Mouse (Mus musculus) brain, embryonic 18.5 days (tissue): Measurements from ENCODE around the gene Zfp948.

Experiments
- DNase-seq: peaks from one replicate; pipeline ENCODE4 v3.0.0-alpha.2; 2012; ENCODE audit warnings: low read depth, low spot score

The Zfp948 gene

DNA sequence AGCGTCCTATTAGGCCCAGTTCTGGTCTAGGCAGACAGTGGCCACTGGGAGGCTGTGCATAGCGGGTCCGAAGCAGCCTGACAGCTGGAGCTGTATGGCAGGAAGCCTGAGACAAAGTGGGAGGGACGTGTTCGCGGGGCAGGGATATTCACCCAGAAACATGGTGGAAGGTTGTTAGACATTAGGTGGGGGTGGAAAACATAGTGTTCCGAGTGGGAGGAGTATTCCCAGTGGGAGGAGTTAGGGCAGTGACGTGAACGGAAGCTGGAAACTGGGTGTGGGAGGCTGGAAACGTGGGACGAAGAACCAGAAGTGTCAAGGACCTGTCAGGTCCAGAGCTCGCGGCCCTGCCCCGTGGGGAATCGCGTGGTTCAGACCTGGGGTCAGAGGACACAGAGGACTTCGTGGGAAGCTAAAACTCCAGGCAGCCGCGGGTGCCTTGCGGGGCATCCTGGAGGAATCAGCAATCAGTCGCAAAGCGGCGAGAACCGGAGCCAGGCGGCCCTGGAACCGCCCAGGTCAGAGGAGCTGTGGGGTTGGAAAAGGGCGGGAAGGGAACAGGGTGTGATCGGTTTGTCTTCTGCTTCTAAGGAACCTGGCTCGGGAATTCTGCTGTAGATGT lies at the start of gene Zfp948:
Gene Zfp948, plus strand, starts transcription at position 281 of the 622 bp plus-strand sequence.
- peak; percentile 83 for DNase-seq

DNA sequence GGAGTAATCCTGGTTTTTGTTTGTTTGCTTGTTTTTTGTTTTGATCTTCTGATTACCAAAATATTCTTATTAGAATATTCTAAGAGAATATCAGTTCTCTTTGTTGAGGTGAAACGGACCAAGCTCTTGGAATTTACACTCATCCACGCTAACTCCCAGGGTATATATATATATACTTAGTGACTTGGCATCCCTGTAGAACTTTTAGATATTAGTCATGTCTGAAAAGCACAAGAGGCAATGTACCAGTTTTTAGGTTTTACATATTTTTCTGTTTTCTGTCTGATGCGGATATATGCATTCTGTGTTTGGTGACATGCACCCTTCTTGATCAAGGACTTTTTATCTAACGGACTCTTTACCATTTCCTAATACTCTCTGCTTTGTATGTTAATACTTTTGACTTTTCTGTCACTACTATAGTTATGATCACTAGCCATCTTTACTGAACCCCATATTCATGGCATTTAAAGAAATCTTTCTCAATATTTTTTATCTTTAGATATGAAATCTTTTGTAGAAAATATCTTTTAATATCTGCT lies 49.6 kb upstream of the Zfp948 start:
- no peak for DNase-seq

DNA sequence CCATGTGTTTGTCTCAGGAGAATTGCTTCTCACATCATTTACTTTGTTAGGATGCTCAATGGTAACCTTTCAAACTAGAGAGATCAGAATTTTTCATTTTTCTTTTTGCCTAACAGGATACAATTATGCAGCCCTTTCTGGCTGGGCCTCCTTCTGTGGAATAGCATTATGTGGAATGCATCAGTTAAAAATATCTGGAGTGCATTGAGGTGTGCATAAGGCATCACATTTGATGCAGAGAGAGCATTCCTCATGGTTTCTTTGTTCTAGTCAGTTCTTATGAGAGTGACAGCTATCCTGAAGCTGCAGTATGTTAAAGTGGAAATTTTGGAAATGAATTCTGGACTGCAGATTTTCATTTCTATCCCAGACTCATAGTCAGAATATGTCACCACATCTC lies 40.5 kb upstream of the Zfp948 start:
- no peak for DNase-seq

DNA sequence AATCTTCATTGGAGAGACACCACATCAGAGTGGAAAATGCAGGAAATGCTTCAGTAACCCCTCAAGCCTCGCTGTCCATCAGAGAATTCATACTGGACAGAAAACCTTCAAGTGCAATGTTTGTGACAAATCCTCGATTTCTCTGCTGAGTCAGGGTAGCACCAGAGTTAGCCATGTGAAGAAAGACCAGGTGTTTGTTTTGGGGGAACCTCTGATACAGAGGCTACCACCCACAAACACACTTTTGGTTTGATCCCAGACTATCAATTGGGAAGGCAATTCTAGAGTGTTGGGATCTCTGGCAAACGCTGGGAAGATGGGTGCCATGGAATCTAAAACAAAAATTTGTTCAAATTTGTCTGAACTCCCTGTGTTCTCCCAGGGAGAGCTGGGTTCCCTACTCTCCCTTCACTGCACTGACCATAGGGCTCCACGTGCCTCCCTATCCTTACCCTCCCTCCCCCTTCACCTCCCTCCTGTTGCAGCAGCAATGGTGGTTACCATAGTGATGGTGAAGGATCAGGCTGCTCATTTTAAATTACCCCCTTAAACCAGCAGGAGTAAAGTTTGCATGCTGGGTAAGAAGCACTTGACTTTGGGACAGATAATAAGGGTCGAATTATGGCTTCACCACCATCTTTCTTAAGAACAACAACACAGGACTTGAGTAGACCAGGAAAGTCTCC lies 36.0 kb upstream of the Zfp948 start:
- no peak for DNase-seq

DNA sequence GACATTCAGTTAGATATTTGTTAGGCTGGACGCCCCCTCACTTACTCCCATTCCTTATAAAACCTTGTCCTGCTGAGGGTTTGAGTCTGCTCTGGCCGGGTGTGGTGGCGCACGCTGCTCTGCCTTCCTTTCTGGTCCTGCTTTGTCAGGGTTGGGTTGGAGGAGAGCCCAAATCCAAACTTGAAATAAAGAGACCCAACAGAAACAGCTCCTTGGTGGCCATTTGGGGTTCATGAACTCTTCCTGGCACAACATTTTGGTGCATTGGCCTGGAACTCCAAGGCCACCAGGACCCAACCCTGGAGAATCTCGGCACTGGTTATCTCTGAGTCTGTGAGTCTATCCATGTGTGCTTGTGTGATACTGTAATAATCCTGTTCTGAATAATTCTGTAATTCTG lies 35.2 kb upstream of the Zfp948 start:
- no peak for DNase-seq

DNA sequence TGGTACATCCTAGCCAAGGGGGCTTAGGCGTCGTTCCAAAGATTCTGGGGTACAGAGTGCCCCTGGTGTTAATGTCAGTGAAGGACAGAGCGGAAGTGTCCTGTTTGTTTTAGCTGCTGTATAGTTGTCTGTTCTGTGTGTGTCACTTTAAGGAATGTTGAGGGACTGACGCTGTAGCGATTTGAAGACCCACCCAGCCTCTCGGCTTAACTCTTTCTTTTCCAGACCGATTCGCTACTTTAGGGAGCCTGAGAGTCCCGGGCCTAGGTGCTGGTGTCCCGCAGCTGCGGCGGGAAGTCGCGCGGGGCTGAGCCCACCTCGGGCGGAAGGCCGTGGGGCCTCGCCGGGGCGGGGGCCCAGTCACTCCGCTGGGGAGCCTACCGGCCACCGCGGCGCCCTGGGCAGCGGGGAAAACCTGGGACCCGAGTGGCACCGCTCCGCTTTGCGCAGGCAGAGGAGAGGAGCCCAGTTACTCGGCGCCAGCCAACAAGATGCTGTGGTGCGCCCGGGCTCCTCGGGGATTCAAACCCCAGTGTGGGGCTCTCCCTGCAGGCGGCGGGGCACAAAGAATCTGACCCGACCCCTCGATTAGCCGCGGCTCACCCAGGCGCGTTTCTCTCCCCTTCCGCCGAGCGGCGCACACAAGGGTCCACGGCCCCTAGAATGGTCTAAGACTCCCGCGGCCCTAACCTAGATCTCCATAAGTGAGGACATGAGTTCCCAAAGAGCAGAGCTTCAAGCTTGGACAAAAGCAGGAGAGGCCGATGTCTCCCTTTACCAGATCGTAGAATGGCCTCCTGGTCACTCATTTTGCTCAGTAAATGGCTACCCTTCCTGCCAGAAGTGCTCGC lies 34.5 kb upstream of the Zfp948 start:
- peak; percentile 79 for DNase-seq

DNA sequence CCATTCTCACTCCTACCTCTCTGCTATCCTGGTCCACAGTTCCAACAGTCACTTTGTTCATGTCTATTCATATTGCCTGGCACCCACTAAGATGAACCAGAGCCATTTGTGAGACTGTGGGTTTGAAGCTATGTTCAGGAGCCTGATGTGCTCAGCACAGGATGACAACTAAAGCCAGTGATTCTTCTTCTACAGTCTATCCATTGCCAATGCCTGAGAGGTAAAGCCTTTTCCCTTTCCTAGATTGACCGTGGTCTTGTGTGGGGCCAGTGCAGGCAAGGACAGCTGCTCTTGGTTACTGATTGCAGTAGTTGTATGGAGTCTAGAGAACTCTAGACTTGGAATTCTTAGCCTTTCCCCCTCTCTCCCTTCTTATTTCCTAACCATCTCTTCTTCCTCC lies 32.8 kb upstream of the Zfp948 start:
- DNase-seq: no peak

DNA sequence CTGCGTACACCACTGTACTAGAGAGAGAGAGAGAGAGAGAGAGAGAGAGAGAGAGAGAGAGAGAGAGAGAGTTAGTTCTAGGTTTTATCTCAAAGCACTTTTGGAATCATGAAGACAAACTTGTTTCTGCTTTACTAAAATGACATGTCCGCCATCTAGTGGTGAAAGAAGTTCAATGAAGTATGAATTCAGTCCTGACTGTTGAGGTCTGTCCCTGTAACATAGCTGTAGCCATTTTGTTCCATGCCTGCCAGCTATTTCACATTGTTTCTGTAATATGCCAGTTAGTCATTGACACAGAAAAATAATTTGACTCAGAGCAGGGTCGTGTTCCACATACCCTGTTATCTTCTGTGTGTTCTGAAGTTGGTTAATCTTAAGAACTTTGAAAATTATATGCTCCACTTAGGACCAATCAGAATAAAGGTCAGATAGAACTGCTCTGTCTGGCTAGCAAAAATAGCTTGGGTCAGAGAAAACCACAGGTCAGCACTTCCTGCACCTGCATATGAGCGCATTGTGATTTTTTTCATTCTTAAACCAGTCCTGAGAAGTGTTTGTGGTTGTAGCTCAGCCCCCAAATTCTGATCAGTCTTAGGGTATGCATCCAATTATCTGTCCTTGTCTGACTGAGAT lies 32.2 kb upstream of the Zfp948 start:
- peak; percentile 70 for DNase-seq

DNA sequence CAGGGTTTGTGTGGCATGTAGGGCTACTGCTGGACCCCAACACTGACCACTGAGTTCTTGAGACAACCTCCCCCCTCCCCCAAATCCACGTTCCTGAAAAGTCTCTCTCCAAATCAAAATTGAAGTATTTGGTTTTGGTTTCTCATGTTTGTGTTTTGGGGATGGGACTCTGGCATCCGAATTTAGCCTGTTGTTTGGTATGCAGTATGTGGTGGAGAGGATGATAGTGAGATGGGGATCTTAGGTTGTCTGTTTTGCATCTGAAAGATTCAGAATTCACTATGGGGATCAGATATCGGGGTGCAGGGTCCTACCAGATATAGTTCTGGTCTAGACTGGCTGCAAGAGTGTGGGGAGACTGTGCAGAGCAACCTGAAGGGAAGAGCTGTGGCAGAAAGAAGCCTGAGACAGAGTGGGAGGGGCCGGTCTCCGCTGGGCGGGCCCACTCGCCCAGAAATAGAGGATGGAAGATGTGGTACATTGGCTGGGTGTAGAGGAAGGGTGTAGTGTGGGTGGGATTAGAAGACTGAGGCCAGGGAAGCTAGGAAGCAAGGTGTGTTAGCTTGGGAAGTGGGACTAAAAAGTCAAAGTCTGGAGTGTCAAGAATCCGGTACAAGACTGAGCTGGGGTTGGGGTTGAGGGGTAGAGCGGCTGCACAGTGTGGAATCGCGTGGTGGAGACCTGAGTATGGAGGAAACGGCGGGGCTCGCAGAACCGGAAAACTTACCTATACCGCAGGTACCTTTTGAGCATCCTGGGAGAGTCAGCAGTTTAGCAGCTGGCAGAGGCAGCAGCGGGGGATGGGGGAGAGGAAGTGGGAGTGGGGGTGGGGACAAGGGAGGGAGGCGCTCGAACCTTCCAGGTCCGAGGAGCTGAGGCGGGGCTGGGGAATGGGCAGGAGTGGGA lies 31.5 kb upstream of the Zfp948 start, which contains the start of gene Zfp52:
Gene Zfp52, plus strand, starts transcription at position 444 of the 906 bp plus-strand sequence.
- DNase-seq: no peak

DNA sequence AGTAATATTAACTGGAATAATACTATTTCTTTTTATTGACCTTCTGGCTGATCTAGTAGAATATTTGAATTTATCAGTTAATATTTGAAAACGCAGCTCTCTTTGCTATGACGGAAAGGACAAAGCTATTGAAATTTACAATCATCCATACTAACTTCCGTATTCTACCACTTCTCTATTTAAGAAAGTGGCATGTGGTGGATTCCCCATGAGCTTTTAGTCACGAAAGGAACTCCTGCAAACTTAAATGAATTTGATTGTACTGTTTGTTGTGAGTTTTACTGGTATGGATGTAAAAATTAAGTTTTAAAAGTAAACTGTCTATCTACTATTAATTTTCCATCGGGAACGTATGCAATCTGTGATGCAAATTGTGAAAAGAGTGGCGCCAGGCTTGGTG lies 30.7 kb upstream of the Zfp948 start:
- DNase-seq: no peak

DNA sequence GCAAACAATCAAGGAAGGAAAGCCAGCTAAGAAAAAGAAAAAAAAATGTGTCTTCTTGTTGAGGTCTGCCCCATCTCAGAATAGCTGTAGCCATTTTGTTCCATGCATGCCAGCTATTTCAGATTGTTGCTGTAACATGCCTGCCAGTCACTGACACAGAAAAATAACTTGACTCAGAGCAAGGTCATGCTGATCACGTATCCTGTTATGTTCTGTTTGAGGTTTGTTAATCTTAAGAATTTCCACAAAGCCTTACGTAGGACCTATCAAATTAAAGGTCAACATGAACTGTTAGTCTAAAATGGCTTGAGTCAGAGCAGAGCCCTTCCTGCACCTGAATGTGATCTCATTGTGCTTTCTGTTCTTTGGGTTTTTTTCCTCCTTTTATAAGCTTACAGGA lies 30.1 kb upstream of the Zfp948 start:
- DNase-seq: no peak

DNA sequence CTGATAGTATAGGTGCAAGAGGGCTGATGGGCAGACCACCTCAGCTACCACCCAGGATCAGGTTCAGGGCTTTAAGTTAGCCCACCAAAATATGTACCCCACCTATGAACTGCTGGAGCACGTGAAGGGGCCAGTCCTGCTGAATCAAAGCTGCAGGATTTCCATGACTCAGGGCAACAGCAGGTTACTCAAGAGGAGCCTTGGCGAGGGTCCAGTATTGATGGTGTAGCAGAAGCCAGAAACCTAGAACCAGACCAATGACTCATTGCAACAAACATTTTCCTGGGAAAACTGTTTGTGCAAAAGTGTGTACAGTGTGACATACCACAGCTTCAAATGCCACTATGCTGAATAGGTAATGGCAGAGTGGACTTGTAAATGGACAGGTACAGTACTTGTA lies 9.0 kb upstream of the Zfp948 start:
- no peak for DNase-seq

DNA sequence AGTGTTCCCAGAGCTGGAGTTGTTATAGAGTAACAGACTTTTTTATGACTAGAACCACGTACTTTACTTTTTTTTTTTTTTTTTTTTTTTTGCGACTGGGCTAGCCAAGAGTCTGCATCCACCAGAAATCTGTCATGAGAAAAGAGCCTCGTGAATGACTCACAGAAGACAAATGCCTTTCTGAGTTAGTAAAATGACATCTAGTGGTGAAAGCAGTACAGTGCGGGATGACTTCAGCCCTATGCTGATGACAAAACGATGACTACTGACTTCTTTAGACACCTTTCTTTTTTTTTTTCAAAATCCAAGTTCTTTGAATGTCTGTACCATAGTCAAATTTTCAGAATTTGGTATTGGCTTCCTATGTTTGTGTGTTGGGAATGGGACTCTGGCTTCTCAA lies 588 bp upstream of the Zfp948 start:
- DNase-seq: peak; percentile 67

DNA sequence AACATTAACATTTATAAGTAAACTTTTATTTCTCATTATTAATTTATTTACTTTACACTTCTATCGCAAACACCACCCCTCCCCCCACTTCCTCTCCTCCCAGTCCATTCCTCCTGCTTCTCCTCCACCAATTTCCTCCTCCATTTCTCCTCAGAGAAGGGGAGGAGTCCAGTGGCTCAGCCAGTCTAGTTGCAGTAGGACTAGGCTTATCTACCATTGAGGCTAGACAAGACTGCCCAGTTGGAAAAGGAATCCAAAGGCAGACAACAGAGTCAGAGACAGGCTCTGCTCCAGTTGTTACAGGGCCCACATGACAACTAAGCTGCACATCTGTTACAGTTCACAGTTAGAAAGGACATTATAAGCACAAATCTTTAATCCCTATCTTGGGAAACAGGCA lies 888 bp downstream of the Zfp948 start:
- no peak for DNase-seq

DNA sequence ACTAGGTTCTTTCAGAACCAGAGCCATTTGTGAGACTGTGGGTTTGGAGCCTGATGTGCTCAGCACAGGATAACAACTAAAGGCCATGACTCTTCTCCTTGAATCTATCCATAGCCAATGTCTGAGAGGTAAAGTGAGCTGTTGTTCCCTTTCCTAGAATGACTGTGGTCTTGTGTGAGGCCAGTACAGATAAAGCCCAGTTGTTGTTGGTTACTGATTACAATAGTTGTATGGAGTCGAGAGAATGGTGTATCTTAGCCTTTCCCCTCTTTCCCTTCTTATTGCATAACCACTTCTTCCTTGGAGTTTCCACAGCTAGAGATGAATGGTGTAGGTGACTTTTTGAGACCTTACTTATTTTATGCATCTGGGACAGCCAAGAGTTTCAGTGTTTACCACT lies 12.3 kb downstream of the Zfp948 start:
- no peak for DNase-seq

DNA sequence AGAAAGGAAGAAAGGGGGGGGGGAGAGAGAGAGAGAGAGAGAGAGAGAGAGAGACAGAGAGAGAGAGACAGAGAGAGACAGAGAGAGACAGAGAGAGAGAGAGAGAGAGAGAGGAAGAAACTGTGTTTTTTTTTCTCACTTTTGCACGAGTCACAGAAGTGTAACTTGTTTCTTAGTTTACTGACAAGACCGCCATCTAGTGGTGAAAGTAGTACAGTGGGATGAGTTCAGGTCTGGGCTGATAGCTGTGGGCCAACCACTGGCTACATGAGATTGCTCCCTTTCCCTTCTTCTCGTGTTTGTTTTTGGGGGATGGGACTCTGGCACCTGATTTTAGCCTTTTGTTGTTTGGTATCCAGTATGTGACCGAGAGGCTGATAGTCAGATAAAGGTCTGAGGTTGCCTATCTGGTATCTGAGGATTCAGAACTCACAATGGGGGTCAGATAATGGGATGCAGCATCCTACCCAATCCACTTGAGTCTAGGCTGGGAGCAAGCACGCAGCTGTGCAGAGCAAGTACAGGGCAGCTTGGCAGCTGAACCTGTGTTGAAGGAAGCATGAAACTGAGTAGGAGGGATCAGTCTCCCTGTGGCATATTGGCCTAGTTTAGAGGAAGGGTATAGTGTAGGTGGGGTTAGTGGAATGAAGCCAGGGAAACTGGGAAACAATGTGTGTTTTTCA lies 12.8 kb downstream of the Zfp948 start:
- no peak for DNase-seq

DNA sequence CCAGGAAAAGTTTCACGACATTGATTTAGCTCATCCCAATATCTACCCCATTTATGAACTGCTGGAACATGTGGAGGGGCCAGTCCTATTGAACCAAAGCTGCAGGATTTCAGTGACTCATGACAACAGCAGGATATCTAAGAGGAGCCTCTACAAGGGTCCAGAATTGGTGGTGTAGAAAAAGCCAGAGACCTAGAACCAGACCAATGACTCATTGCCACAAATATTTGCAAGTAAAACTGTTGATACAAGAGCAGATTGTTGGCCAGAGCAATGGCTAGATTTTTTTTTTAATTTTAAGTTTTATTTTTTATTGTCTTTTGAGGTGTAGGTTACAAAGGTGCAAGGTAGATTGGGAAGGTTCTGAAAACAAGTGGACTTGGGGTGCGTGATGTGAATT lies 18.7 kb downstream of the Zfp948 start:
- no peak for DNase-seq

DNA sequence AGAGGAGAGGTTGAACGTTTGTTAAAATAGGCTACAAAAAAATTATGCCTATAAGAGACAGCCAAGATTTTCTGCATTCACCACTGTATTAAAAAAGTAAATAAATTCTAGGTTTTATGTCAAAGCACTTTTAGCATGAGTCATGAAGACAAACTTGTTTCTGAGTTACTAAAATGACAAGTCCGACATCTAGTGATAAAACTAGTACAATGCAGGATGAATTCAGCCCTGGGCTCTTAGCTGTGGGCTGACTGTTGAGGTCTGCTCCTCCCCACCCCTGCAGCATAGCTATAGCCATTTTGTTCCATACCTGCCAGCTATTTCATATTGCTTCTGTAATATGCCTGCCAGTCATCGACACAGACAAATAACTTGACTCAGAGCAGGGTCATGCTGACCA lies 49.5 kb downstream of the Zfp948 start:
- DNase-seq: no peak

DNA sequence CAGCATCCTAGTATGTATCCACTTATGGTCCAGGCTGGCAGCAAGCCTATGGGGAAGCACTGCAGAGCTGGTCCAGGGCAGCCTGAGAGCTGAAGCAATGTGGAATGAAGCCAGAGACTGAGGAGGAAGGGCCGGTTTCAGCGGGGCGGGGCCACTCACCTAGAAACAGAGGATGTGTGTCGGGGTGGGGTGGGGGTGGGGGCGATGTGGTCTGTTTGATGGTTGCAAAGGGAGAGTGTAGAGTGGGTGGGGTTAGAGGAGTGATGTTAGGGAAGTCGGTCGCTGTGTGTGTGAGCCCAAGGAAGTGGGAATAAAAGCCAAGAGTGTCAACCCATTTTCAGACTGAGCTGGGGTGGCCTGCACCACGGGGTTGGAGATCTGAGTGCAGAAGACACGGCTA lies 50.5 kb downstream of the Zfp948 start:
- no peak for DNase-seq

DNA sequence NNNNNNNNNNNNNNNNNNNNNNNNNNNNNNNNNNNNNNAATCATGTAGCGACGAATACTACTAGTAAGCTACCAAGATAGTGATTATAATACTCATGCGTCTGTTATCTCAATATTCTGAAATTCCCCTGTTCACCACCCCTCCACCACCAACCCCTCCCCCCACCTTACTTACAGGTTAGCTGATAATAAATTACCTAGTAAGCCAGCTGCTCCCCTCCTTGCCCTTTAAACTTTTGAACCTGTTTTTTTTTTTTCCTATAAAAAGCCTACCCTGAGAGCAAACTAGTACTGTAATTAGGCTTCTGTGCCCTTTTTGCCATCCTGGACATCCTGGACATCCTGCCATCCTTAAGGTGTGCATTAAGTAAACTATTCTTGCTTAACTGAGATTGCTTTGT lies 56.8 kb downstream of the Zfp948 start:
- no peak for DNase-seq
